Mouse (Mus musculus) stomach, embryonic 16.5 days (tissue): ENCODE measurements around the gene Fpr3. TPM values are rescaled to one million over a fixed set of nuclear protein-coding genes. Genes with fewer than 3 reads are reported as not detected.

Source experiments
- ATAC-seq: fragments of 200-750 bp; cut with Nextera tagmentation; 2 replicates; pipeline ENCODE4 v1.8.0; 2017; ENCODE audit warnings: moderate number of reproducible peaks, moderate TSS enrichment; ENCODE audit not compliant: insufficient read depth, low FRiP score
- H3K27ac ChIP-seq: fragments of 300-500 bp; sonication (generic); 2 replicates; pipeline ENCODE4 v1.5.1; 2014; ENCODE audit warnings: low read length
- H3K27me3 ChIP-seq: fragments of 300-500 bp; sonication (generic); 2 replicates; pipeline ENCODE4 v1.6.1; 2014; ENCODE audit warnings: low read length, control low read depth, mixed read lengths; ENCODE audit not compliant: control insufficient read depth, insufficient read depth
- H3K36me3 ChIP-seq: fragments of 300-500 bp; sonication (generic); 2 replicates; pipeline ENCODE4 v1.6.1; 2014; ENCODE audit warnings: low read length; ENCODE audit not compliant: control insufficient read depth, insufficient read depth
- H3K4me1 ChIP-seq: fragments of 300-500 bp; sonication (generic); 2 replicates; pipeline ENCODE4 v1.6.1; 2014; ENCODE audit warnings: low read length, control low read depth, mixed read lengths; ENCODE audit not compliant: control insufficient read depth, insufficient read depth
- H3K4me2 ChIP-seq: fragments of 300-500 bp; sonication (generic); 2 replicates; pipeline ENCODE4 v1.6.1; 2014; ENCODE audit warnings: low read depth, low read length, mixed read lengths
- H3K4me3 ChIP-seq: fragments of 300-500 bp; sonication (generic); replicated peaks from 2 replicates; pipeline ENCODE4 v1.5.1; 2014; ENCODE audit warnings: mild to moderate bottlenecking, low read length
- H3K9ac ChIP-seq: fragments of 300-500 bp; sonication (generic); 2 replicates; pipeline ENCODE4 v1.6.1; 2014; ENCODE audit warnings: low read length
- H3K9me3 ChIP-seq: fragments of 300-500 bp; sonication (generic); replicated peaks from 2 replicates; pipeline ENCODE4 v1.6.1; 2016; ENCODE audit warnings: low read length, control low read depth; ENCODE audit not compliant: control insufficient read depth
- WGBS: fragments of 180-500 bp; shearing (Covaris S2); extraction: QIAGEN DNeasy Blood & Tissue Kit; methylation state at CpG from one replicate; pipeline ENCODE4 v1.1.7; 2014; 5-methylcytosine and 5-hydroxymethylcytosine counted together
- polyA plus RNA-seq: library from polyadenylated mRNA; unstranded; fragments of >200 nt; fragmentation: Nextera tagmentation; extraction: Ambion mirVana; gene quantifications from 2 replicates; pipeline ENCODE4 v1.2.1, GENCODE M21; 2015

The Fpr3 gene
- polyA plus RNA-seq, 1 experiment from 2014 or later, result not detected

DNA sequence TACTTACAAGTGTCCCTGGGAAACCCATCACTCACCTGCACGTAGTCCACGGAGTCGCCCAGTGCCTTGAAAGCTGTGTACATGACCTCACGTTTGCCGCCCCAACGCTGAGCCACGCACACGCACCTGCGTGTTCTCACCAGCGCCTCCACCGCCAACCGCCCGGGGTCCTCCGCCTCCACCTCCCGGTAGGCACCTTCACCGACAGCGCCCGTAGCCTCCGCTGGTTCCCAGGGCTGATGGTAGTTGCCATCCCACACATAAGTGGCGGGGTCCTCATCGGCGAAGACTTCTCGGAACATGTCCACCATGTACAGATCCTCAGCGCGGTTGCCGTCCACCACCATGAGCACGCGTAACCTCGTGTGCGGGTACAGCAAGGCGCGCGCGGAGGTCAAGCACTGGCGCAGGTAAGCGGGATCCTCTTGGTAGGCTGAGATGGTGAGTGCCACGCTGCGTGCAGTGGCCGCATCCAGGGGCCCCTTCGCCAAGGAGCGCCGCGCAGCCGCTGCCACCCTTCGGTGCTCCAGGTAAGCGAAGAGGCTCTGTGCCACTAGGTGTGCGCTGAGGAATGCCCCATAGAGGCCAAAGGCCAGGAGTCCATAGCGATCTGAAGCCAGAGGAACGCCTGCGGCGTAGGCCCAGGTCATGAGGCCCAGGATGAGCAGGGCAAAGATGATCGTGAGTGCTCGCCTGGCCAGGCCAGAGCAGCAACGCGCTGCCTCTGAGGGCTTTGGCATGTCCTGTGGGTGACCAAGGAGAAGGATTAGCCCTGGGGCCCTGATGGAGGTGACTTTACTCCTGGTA lies 37.5 kb upstream of the Fpr3 start:
- Histone ChIP-seq H3K27ac (no peak overlapping the region), H3K27me3 (no peaks in the 10 kb centered on the region), H3K4me2 (peak overlapping the region; percentile 27; the same call in 1 of the 2 replicates), H3K9me3 (no peaks in the 10 kb centered on the region), H3K4me1 (no peaks in the 10 kb centered on the region), H3K9ac (no peak overlapping the region), H3K4me3 (peak overlapping the region; percentile 5; the same call in 1 of the 2 replicates), H3K36me3 (no peaks in the 10 kb centered on the region)
- peak; percentile 17; the same call in 1 of the 2 replicates for ATAC-seq
- 33% methylated on average over 55 of the region's 55 CpGs for WGBS

DNA sequence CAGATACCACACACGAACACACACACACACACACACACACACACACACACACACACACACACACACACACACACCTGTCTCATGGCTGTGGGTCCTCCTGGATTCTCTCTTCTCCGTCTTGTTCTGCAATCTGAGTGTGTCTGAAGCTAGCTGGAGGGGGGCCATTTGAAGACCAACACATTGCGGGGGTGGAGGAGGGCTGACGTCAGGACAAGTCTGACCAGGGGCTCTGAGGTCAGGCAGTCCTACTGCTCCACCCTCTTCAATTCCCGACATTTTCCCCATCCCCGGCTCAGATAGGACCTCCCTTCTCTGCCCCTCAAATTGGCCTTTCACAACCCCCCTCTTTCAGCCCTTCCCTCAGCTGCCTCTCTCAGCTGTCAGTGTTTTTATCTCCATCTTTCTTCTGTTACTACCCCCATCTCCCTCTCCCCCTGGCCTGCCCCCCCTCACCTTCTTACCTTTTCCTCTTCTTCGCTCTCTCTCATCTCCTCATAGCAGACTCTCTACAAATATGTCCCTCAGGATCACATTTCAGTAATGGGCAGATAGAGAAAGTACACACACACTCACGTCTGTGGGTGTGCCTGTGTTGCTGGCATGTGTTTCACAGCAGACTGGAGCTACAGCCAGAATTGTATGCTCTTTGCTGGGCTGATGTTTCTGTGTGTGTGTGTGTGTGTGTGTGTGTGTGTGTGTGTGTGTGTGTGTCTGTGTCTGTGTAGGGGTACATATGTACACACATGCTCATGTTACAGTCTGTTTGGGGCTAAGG lies 32.4 kb upstream of the Fpr3 start, which contains the start of gene Has1:
Gene Has1, minus strand, starts transcription at position 142 of the 775 bp plus-strand sequence.
- Histone ChIP-seq H3K36me3 (no peaks in the 10 kb centered on the region), H3K9ac (no peak within 1 kb of the TSS), H3K27me3 (no peaks in the 10 kb centered on the region), H3K4me2 (no peak within 1 kb of the TSS), H3K4me1 (no peaks in the 10 kb centered on the region), H3K4me3 (no peak within 1 kb of the TSS), H3K27ac (no peak within 1 kb of the TSS), H3K9me3 (no peaks in the 10 kb centered on the region)
- WGBS, result 29% methylated on average over 8 of the region's 8 CpGs
- peak; percentile 31; the same call in 1 of the 2 replicates for ATAC-seq

DNA sequence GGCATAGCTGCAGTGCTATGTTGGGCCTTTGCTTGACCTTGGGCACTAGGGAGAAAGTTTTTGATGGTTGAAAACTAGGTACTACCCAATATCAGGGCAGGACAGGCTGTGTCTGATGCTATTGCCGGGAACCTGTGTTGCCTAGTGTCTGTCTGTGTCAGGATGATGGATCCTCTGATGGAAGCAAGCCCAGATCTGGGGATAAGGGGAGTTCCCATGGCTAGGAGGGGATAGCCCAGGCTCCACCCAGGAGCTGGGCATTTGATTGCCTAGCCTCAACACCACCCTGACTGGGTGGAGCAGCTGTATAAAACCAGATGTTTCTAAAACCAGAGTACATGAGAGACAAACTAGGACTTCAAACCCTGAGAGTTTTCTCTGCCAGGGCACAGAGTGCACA lies 31.0 kb upstream of the Fpr3 start:
- Histone ChIP-seq H3K9me3 (no peaks in the 10 kb centered on the region), H3K4me2 (no peak overlapping the region), H3K27me3 (no peaks in the 10 kb centered on the region), H3K4me1 (no peaks in the 10 kb centered on the region), H3K9ac (no peak overlapping the region), H3K36me3 (no peaks in the 10 kb centered on the region), H3K27ac (no peak overlapping the region), H3K4me3 (no peak overlapping the region)
- WGBS, result 55% methylated on average over 1 of the region's 1 CpGs
- ATAC-seq, result no peak; the same call in 1 of the 2 replicates

- H3K9ac ChIP-seq, result no peak overlapping the region
- no peak for ATAC-seq
- no peaks in the 10 kb centered on the region for H3K36me3 ChIP-seq
- no peaks in the 10 kb centered on the region for H3K27me3 ChIP-seq
- 60% methylated on average over 1 of the region's 1 CpGs for WGBS
- no peaks in the 10 kb centered on the region for H3K9me3 ChIP-seq
- no peak overlapping the region for H3K4me2 ChIP-seq
- no peaks in the 10 kb centered on the region for H3K4me1 ChIP-seq
- no peak overlapping the region for H3K27ac ChIP-seq
- H3K4me3 ChIP-seq, result no peak overlapping the region
These were observed 30.2 kb upstream of the Fpr3 start for GRCm38 (mm10) chr17:17857446-17857845.

GRCm38 (mm10) chr17:17860110-17860509 lies 27.5 kb upstream of the Fpr3 start:
- Histone ChIP-seq H3K27ac (no peak overlapping the region), H3K9me3 (no peaks in the 10 kb centered on the region), H3K4me3 (no peak overlapping the region), H3K9ac (no peak overlapping the region), H3K4me1 (no peaks in the 10 kb centered on the region), H3K36me3 (no peaks in the 10 kb centered on the region; the same call in 1 of the 2 replicates), H3K4me2 (no peak overlapping the region), H3K27me3 (no peaks in the 10 kb centered on the region)
- no peak; the same call in 1 of the 2 replicates for ATAC-seq
- 85% methylated on average over 3 of the region's 3 CpGs for WGBS

- WGBS, result 38% methylated on average over 1 of the region's 1 CpGs
- ATAC-seq, result no peak
- H3K4me1 ChIP-seq, result no peaks in the 10 kb centered on the region
- H3K27me3 ChIP-seq, result no peaks in the 10 kb centered on the region
- no peak overlapping the region for H3K4me3 ChIP-seq
- H3K4me2 ChIP-seq, result no peak overlapping the region
- H3K9ac ChIP-seq, result no peak overlapping the region
- H3K36me3 ChIP-seq, result no peaks in the 10 kb centered on the region; the same call in 1 of the 2 replicates
- no peaks in the 10 kb centered on the region for H3K9me3 ChIP-seq
- H3K27ac ChIP-seq, result no peak overlapping the region
These were observed 25.3 kb upstream of the Fpr3 start for GRCm38 (mm10) chr17:17862360-17862759.

DNA sequence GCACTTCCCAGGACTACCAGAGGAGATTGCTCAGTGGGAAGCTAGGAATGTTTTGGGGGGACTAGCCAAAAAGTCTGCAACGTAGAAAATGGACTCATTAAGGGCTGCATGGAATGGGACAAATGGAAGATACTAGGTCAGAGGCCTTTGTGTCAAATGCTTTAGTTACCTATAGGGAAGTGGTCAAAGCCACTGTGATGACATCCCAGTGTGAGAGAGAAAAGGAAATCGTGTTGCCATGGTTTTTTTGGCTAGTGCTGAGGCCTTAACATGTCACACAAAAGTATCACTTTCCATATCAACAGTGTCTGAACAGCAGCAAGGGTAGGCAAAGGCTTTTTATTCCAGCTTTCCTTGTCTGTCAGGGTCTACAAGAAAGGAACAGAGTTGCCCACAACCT lies 22.5 kb upstream of the Fpr3 start:
- no peak overlapping the region for H3K4me3 ChIP-seq
- ATAC-seq, result no peak
- no peaks in the 10 kb centered on the region; the same call in 1 of the 2 replicates for H3K36me3 ChIP-seq
- no peak overlapping the region for H3K4me2 ChIP-seq
- 54% methylated on average over 2 of the region's 2 CpGs for WGBS
- no peaks in the 10 kb centered on the region for H3K4me1 ChIP-seq
- H3K27me3 ChIP-seq, result no peaks in the 10 kb centered on the region
- H3K9me3 ChIP-seq, result no peaks in the 10 kb centered on the region
- H3K9ac ChIP-seq, result no peak overlapping the region
- no peak overlapping the region for H3K27ac ChIP-seq

DNA sequence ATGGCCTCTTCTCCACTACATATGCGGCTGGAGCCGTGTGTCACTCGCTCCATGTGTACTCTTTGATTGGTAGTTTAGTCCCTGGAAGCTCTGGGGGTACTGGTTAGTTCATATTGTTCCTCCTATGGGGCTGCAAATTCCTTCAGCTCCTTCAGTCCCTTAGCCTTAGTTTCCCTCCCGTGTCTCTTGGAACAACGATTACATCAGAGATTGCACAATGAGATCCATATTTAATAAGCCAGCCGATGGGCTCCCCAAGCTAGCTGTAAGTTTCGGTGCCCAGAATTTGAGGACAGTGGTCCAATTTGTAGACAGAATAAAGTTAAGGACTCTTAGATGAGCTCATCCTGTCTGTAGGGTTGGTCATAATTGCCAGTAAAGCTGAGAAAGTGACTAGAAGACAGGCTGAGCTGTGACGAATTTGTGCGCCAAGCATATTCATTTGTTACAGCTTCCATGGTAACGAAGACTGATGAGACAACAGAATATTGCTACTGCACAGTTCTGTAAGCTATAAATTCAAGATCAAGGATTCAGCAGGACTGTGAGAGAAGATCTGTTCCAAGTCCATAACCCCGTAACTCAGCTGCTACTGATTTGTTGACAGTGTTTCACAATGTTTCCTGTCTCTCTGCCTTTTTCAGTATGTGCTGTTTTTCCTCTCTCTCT lies 20.7 kb upstream of the Fpr3 start:
- WGBS, result 86% methylated on average over 11 of the region's 11 CpGs
- no peak for ATAC-seq

More for the DNA sequence above, 20.7 kb upstream of the Fpr3 start:
- H3K9me3 ChIP-seq, result no peaks in the 10 kb centered on the region
- no peak overlapping the region for H3K4me3 ChIP-seq
- H3K27ac ChIP-seq, result no peak overlapping the region
- no peak overlapping the region for H3K9ac ChIP-seq
- no peaks in the 10 kb centered on the region; the same call in 1 of the 2 replicates for H3K36me3 ChIP-seq
- no peak overlapping the region for H3K4me2 ChIP-seq
- no peaks in the 10 kb centered on the region for H3K4me1 ChIP-seq
- no peaks in the 10 kb centered on the region for H3K27me3 ChIP-seq
